Mouse (Mus musculus): ENCODE results near the gene Agap3. TPM values are rescaled to one million over a fixed set of nuclear protein-coding genes. Genes with fewer than 3 reads are reported as not detected.

Gene Agap3
- polyA plus RNA-seq, 1 experiment from 2014 or later, result 26.9 TPM

GRCm38 (mm10) chr5:24470600-24470999, 18.6 kb downstream of the Agap3 start:
- Histone ChIP-seq H3K9ac (ENCODE audit: low read depth, low read length) (no peak overlapping the region), H3K27me3 (ENCODE audit: insufficient read depth, low read length) (0 out of 2 replicates have a peak, but pooled peaks cover 5% of the 10 kb centered on the region), H3K36me3 (ENCODE audit: insufficient read depth, low read length) (no peaks in the 10 kb centered on the region), H3K4me2 (ENCODE audit: low read length) (no peak overlapping the region), H3K4me3 (replicated peaks; ENCODE audit: low read depth, low read length) (no peak overlapping the region), H3K27ac (no peak overlapping the region), H3K4me1 (replicated peaks; ENCODE audit: insufficient read depth, low read length) (peaks cover 19% of the 10 kb centered on the region; the same call in 1 of the 2 replicates), H3K9me3 (replicated peaks; ENCODE audit: low read length) (no peaks in the 10 kb centered on the region)
- WGBS, result 8% methylated on average over 5 of the region's 5 CpGs
- TF ChIP-seq CTCF (IDR thresholded peaks at IDR 0.05; ENCODE audit: low read depth), result peak; percentile 98
- DNase-seq (ENCODE audit: low spot score), result peak; percentile 81
- ATAC-seq (replicated peaks; ENCODE audit: low FRiP score, low read depth), result 0 out of 2 replicates have a peak, but pooled peaks have one; percentile 19

- Histone ChIP-seq H3K4me1 (replicated peaks; ENCODE audit: insufficient read depth, low read length) (peaks cover 22% of the 10 kb centered on the region; the same call in 1 of the 2 replicates), H3K9me3 (replicated peaks; ENCODE audit: low read length) (no peaks in the 10 kb centered on the region), H3K36me3 (ENCODE audit: insufficient read depth, low read length) (peaks cover 9% of the 10 kb centered on the region; the same call in 1 of the 2 replicates), H3K4me2 (ENCODE audit: low read length) (no peak overlapping the region), H3K4me3 (replicated peaks; ENCODE audit: low read depth, low read length) (no peak overlapping the region), H3K27ac (no peak overlapping the region), H3K9ac (ENCODE audit: low read depth, low read length) (no peak overlapping the region), H3K27me3 (ENCODE audit: insufficient read depth, low read length) (0 out of 2 replicates have a peak, but pooled peaks cover 5% of the 10 kb centered on the region)
- ATAC-seq (replicated peaks; ENCODE audit: low FRiP score, low read depth) (no peak), DNase-seq (ENCODE audit: low spot score) (no peak)
- 47% methylated on average over 7 of the region's 7 CpGs for WGBS
- no peak for TF ChIP-seq CTCF (IDR thresholded peaks at IDR 0.05; ENCODE audit: low read depth)
These were observed 21.1 kb downstream of the Agap3 start for GRCm38 (mm10) chr5:24472884-24473619.

GRCm38 (mm10) chr5:24474025-24474722, 22.2 kb downstream of the Agap3 start:
- DNase-seq (ENCODE audit: low spot score), result no peak
- peak; percentile 26; the same call in 1 of the 2 replicates for ATAC-seq (replicated peaks; ENCODE audit: low FRiP score, low read depth)
- no peak overlapping the region for H3K27ac ChIP-seq
- TF ChIP-seq CTCF (IDR thresholded peaks at IDR 0.05; ENCODE audit: low read depth), result no peak
- peaks cover 18% of the 10 kb centered on the region; the same call in 1 of the 2 replicates for H3K36me3 ChIP-seq (ENCODE audit: insufficient read depth, low read length)
- H3K9me3 ChIP-seq (replicated peaks; ENCODE audit: low read length), result no peaks in the 10 kb centered on the region
- H3K4me1 ChIP-seq (replicated peaks; ENCODE audit: insufficient read depth, low read length), result peaks cover 22% of the 10 kb centered on the region; the same call in 1 of the 2 replicates
- peak overlapping the region; percentile 90 for H3K4me2 ChIP-seq (ENCODE audit: low read length)
- peak overlapping the region; percentile 45 for H3K4me3 ChIP-seq (replicated peaks; ENCODE audit: low read depth, low read length)
- peak overlapping the region; percentile 58 for H3K9ac ChIP-seq (ENCODE audit: low read depth, low read length)
- 0 out of 2 replicates have a peak, but pooled peaks cover 5% of the 10 kb centered on the region for H3K27me3 ChIP-seq (ENCODE audit: insufficient read depth, low read length)
- WGBS, result 7% methylated on average over 62 of the region's 77 CpGs

- peak overlapping the region; percentile 58 for H3K9ac ChIP-seq (ENCODE audit: low read depth, low read length)
- ATAC-seq (replicated peaks; ENCODE audit: low FRiP score, low read depth), result 0 out of 2 replicates have a peak, but pooled peaks have one; percentile 23
- H3K9me3 ChIP-seq (replicated peaks; ENCODE audit: low read length), result no peaks in the 10 kb centered on the region
- no peak overlapping the region for H3K27ac ChIP-seq
- TF ChIP-seq CTCF (IDR thresholded peaks at IDR 0.05; ENCODE audit: low read depth), result peak; percentile 33; the same call in 1 of the 2 replicates
- H3K4me1 ChIP-seq (replicated peaks; ENCODE audit: insufficient read depth, low read length), result peaks cover 22% of the 10 kb centered on the region; the same call in 1 of the 2 replicates
- H3K27me3 ChIP-seq (ENCODE audit: insufficient read depth, low read length), result 0 out of 2 replicates have a peak, but pooled peaks cover 5% of the 10 kb centered on the region
- peak; percentile 59 for DNase-seq (ENCODE audit: low spot score)
- WGBS, result 4% methylated on average over 67 of the region's 67 CpGs
- peak overlapping the region; percentile 90 for H3K4me2 ChIP-seq (ENCODE audit: low read length)
- peaks cover 24% of the 10 kb centered on the region; the same call in 1 of the 2 replicates for H3K36me3 ChIP-seq (ENCODE audit: insufficient read depth, low read length)
- peak overlapping the region; percentile 45 for H3K4me3 ChIP-seq (replicated peaks; ENCODE audit: low read depth, low read length)
These were observed 22.8 kb downstream of the Agap3 start for GRCm38 (mm10) chr5:24474723-24475261.

- Histone ChIP-seq H3K4me1 (replicated peaks; ENCODE audit: insufficient read depth, low read length) (peaks cover 22% of the 10 kb centered on the region; the same call in 1 of the 2 replicates), H3K9ac (ENCODE audit: low read depth, low read length) (no peak overlapping the region), H3K4me3 (replicated peaks; ENCODE audit: low read depth, low read length) (no peak overlapping the region), H3K27me3 (ENCODE audit: insufficient read depth, low read length) (0 out of 2 replicates have a peak, but pooled peaks cover 5% of the 10 kb centered on the region), H3K27ac (no peak overlapping the region), H3K36me3 (ENCODE audit: insufficient read depth, low read length) (peaks cover 33% of the 10 kb centered on the region), H3K4me2 (ENCODE audit: low read length) (peak overlapping the region; percentile 90; the same call in 1 of the 2 replicates), H3K9me3 (replicated peaks; ENCODE audit: low read length) (no peaks in the 10 kb centered on the region)
- WGBS, result 77% methylated on average over 6 of the region's 6 CpGs
- no peak for DNase-seq (ENCODE audit: low spot score)
- TF ChIP-seq CTCF (IDR thresholded peaks at IDR 0.05; ENCODE audit: low read depth), result no peak
- peak; percentile 44 for ATAC-seq (replicated peaks; ENCODE audit: low FRiP score, low read depth)
These were observed 23.7 kb downstream of the Agap3 start for GRCm38 (mm10) chr5:24475476-24476241.
